Comparison of ENCODE assay signal across 12 mouse cellular contexts in genomic region chr7:58686573-58686972, GRCm38 (mm10). TPM values are rescaled to one million over a fixed set of nuclear protein-coding genes. Genes with fewer than 3 reads are reported as not detected.
DNase-seq lines count a peak whose midpoint lies in the region; ATAC-seq and TF ChIP-seq lines count a peak whose summit lies in the region.
"Had no signal": no experiment of that assay in that cellular context is flagged by ENCODE, and none has a peak within 500 bp of the region (broad histone marks: within the 10 kb centered on the region; RNA-seq: fewer than 3 reads in every experiment).

No protein-coding gene starts in this region.

- H3K9me3 ChIP-seq in lung, postnatal 0 days (ENCODE audit: low read length): no peaks in the 10 kb centered on the region
- H3K9me3 ChIP-seq: limb, embryonic 12.5 days had no signal

- H3K4me2 ChIP-seq in lung, postnatal 0 days (replicated peaks; ENCODE audit: low read depth, low read length): 0 out of 2 replicates have a peak overlapping the region, but pooled peaks have one; percentile 17
- H3K4me2 ChIP-seq: limb, embryonic 12.5 days had no signal

- no peak overlapping the region for H3K4me3 ChIP-seq in lung, postnatal 0 days (ENCODE audit: low read depth, low read length)
- H3K4me3 ChIP-seq: limb, embryonic 12.5 days had no signal

- no peak overlapping the region for H3K9ac ChIP-seq in lung, postnatal 0 days (replicated peaks; ENCODE audit: low read depth)
- H3K9ac ChIP-seq: limb, embryonic 12.5 days had no signal

- TF ChIP-seq CTCF in lung, postnatal 0 days (IDR thresholded peaks at IDR 0.05): no peak

- DNase-seq in lung, adult 18-20 months: peak; percentile 36 to 59
- no peak for DNase-seq in lung, postnatal 14 days
- peak; percentile 79 for DNase-seq in lung, postnatal 0 days (ENCODE audit: low spot score)
- peak; percentile 61 for DNase-seq in splenic B cell, adult 2 months (ENCODE audit: low read depth, low spot score)
- no peak for DNase-seq in adrenal gland, adult 8-10 months
- DNase-seq in neural tube, embryonic 10.5 days (ENCODE audit: extremely low spot score, low spot score): no peak
- DNase-seq in heart, postnatal 14 days: no peak
- DNase-seq: cerebellum, postnatal 14 days; kidney, adult 8-10 months had no signal

- ATAC-seq in granulocyte monocyte progenitor cell, adult 5-6 weeks (replicated peaks; ENCODE audit: poor library complexity, severe bottlenecking): peak; percentile 97
- peak; percentile 88 for ATAC-seq in lung, postnatal 0 days
- ATAC-seq: midbrain, embryonic 16.5 days had no signal

- no peak for TF ChIP-seq EP300 in lung, postnatal 0 days (IDR thresholded peaks at IDR 0.05)

- intact Hi-C loops in heart, postnatal 14 days (cut with DNase I): no loop called here

- H3K4me1 ChIP-seq in lung, postnatal 0 days (ENCODE audit: insufficient read depth, low read depth, low read length): no peaks in the 10 kb centered on the region
- H3K4me1 ChIP-seq: limb, embryonic 12.5 days had no signal

- H3K36me3 ChIP-seq in lung, postnatal 0 days (ENCODE audit: insufficient read depth, low read length): no peaks in the 10 kb centered on the region
- H3K36me3 ChIP-seq in splenic B cell, adult 2 months (ENCODE audit: control insufficient read depth, insufficient read depth, low read length, poor library complexity, severe bottlenecking): no peaks in the 10 kb centered on the region
- H3K36me3 ChIP-seq: limb, embryonic 12.5 days had no signal

- WGBS in lung, postnatal 0 days: 28% methylated on average over 5 of the region's 5 CpGs

- H3K27me3 ChIP-seq in lung, postnatal 0 days (replicated peaks; ENCODE audit: insufficient read depth, low read length): no peaks in the 10 kb centered on the region
- no peaks in the 10 kb centered on the region for H3K27me3 ChIP-seq in splenic B cell, adult 2 months (ENCODE audit: control insufficient read depth, insufficient read depth, low read length, poor library complexity, severe bottlenecking)
- H3K27me3 ChIP-seq: limb, embryonic 12.5 days had no signal

- no peak overlapping the region for H3K27ac ChIP-seq in lung, postnatal 0 days (ENCODE audit: low read length)
- H3K27ac ChIP-seq: limb, embryonic 12.5 days had no signal

RNA-seq across cellular contexts. Expression of gene Atp10a, which starts 30.6 kb away (rescaled TPM):
- 19.2 and 19.5 TPM in 2 replicates for total RNA-seq in granulocyte monocyte progenitor cell, adult 5-6 weeks (2014; fragmentation: Nextera tagmentation)
- total RNA-seq in granulocyte monocyte progenitor cell, adult 5-6 weeks (2017): 20.3 and 25.8 TPM in 2 replicates
- polyA plus RNA-seq in lung, postnatal 0 days (2015; fragmentation: Nextera tagmentation; extraction: Ambion mirVana): 2.0 and 2.5 TPM in 2 replicates
- 100 to 1,000 TPM in 1 of 4 experiments, 10 to 100 TPM in 3; 72.7 to 102 (median 89.1) TPM for total RNA-seq in adrenal gland, adult 8-10 months (2022)
- 1 to 10 TPM; 2.2 to 3.2 TPM for total RNA-seq in heart, postnatal 14 days (2021)

Comparison
In these comparisons a context has a peak if more than half of its experiments do, and no peak if none do; other contexts are left out.
1. DNase-seq: peak in lung, adult 18-20 months (2 of 2), lung, postnatal 0 days (single experiment) and splenic B cell, adult 2 months (single experiment); none in lung, postnatal 14 days (single experiment), adrenal gland, adult 8-10 months (single experiment), neural tube, embryonic 10.5 days (single experiment) and heart, postnatal 14 days (0 of 2).
2. RNA of gene Atp10a, which starts 30.6 kb away (total RNA-seq): 72.7 to 102 TPM in adrenal gland, adult 8-10 months and 19.2 to 25.8 TPM in granulocyte monocyte progenitor cell, adult 5-6 weeks; 2.2 to 3.2 TPM in heart, postnatal 14 days; every median in the first group is over 4 times any median in the second.